Mouse (Mus musculus): ENCODE measurements around the gene Rad23b. TPM values are rescaled to one million over a fixed set of nuclear protein-coding genes. Genes with fewer than 3 reads are reported as not detected.

The Rad23b gene
- polyA plus RNA-seq (2014; fragmentation: Illumina TruSeq; extraction: RNeasy Lipid Tissue Mini Kit (QIAGEN cat#74804); ENCODE audit: low read depth, low replicate concordance): 95.5 TPM

DNA sequence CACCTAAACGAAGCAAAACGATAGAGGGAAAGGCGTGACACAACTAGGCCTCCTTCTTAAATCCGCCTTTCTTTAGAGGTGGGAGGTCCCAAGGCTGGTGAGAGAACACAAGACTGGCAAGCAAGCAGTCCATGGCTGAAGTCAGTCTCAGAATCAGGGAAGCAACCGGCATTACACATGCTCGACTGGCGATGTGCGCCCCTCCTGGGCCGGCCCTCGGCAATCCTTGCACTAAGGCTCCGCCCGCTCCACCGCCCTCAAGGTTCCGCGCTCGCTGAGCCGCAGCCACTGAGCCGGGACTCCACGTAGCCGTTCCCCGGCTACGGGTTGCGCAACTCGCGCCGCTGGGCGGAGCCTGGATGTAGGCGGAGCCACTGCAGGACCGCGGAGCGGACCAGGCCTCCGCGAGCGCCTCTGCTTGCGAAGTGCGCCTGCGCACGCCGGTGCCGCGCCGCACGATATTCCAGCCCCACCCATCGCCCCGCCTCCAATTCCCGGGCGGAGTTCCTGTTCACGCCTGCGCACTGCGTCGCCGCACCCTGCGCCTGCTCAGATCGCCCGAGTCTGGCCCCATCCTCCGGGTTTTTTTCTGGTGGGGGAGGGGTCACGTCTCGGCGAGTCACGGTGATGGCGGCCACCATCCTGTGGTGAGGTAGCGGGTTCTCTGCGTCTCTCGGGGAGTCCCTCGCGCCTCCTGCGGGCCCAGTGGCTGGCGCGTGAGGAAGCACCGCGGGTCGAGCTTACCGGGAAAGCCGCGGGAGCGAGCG lies at the start of gene Rad23b:
TSS of gene Rad23b (plus strand) at position 592 of the 767 bp plus-strand sequence.

Other genes starting within 250 kb of the Rad23b start
- 43.4 TPM for gene Klf4, start 182.4 kb downstream of the Rad23b start, polyA plus RNA-seq (2014; fragmentation: Illumina TruSeq; extraction: RNeasy Lipid Tissue Mini Kit (QIAGEN cat#74804); ENCODE audit: low read depth, low replicate concordance)

Data from heart, adult 10 weeks (tissue).